In the genomic region with DNA sequence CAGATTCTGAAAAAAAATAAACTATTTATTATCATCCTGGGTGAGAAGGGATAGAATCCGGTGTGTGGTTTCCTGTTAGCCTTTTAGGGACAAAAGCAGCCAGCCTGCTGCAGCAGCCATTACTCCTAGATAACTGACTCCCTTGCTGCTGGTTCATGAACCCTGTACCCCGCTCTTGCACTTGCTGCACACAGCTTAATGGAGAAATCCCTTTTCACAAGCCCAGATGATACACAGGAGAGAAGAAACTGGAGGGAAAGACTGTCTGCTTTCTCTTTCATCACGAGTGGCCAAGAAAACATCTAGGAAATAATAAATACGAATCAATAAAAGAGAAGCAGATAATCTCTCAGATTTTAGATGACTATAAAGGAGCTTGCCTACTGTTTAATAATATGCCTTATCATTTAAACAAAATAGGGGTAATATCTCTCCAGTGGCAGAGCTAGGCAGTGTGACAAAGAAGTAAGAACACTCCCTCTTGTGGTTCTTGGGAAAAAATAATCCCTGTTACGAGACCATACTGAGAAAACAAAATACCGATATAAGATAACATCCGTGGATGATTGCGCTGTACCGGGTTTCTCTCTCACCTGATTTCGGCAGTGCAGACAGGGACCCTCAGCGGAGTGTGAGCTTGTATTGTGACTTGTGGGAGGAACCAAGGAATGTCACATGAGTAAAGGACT, we compare ENCODE assay signal across 8 mouse cellular contexts.
DNase-seq lines count a peak whose midpoint lies in the region; ATAC-seq lines count a peak whose summit lies in the region.

No protein-coding gene starts in this region.

- no peak overlapping the region for H3K4me3 ChIP-seq in kidney, embryonic 14.5 days (ENCODE audit: low read length)

- H3K4me1 ChIP-seq in kidney, embryonic 14.5 days (ENCODE audit: control insufficient read depth, insufficient read depth, low read length), result no peaks in the 10 kb centered on the region

- H3K36me3 ChIP-seq in kidney, embryonic 14.5 days (ENCODE audit: control insufficient read depth, insufficient read depth, low read length), result no peaks in the 10 kb centered on the region

- H3K9me3 ChIP-seq in kidney, embryonic 14.5 days (ENCODE audit: control insufficient read depth, low read length), result no peaks in the 10 kb centered on the region

- H3K27me3 ChIP-seq in kidney, embryonic 14.5 days (ENCODE audit: control insufficient read depth, insufficient read depth, low read length), result no peaks in the 10 kb centered on the region

- H3K27ac ChIP-seq in kidney, embryonic 14.5 days (ENCODE audit: low read depth, low read length), result no peak overlapping the region

- WGBS in kidney, embryonic 14.5 days, result 68% methylated on average over 11 of the region's 11 CpGs

- H3K9ac ChIP-seq in kidney, embryonic 14.5 days (ENCODE audit: low read depth, low read length), result no peak overlapping the region

- ATAC-seq in kidney, embryonic 14.5 days (ENCODE audit: low FRiP score, low TSS enrichment), result 0 out of 2 replicates have a peak, but pooled peaks have one; percentile 28

- peak overlapping the region; percentile 29; the same call in 1 of the 2 replicates for H3K4me2 ChIP-seq in kidney, embryonic 14.5 days (replicated peaks; ENCODE audit: low read depth, low read length)

- no peak for DNase-seq in kidney, adult 11 months
- peak; percentile 3 for DNase-seq in CD4-positive, CD25-positive, alpha-beta regulatory T cell, adult 2 months (ENCODE audit: low read depth, low spot score)
- DNase-seq in brain, embryonic 18.5 days (ENCODE audit: low read depth, low spot score), result peak; percentile 26
- peak; percentile 1 for DNase-seq in lung, postnatal 25 days (ENCODE audit: low spot score)
- DNase-seq in right cerebral cortex, adult 18-20 months, result no peak
- no peak for DNase-seq in frontal cortex, postnatal 25 days (ENCODE audit: low spot score in 2 of 2)
- DNase-seq in layer of hippocampus, adult 9-11 months, result no peak

Comparison
In these comparisons a context has a peak if more than half of its experiments do, and no peak if none do; other contexts are left out.
1. DNase-seq: peak in CD4-positive, CD25-positive, alpha-beta regulatory T cell, adult 2 months (single experiment), brain, embryonic 18.5 days (single experiment) and lung, postnatal 25 days (single experiment); none in kidney, adult 11 months (single experiment), right cerebral cortex, adult 18-20 months (single experiment), frontal cortex, postnatal 25 days (0 of 2) and layer of hippocampus, adult 9-11 months (single experiment).